18 mouse cellular contexts compared by ENCODE assay signal in the genomic region with DNA sequence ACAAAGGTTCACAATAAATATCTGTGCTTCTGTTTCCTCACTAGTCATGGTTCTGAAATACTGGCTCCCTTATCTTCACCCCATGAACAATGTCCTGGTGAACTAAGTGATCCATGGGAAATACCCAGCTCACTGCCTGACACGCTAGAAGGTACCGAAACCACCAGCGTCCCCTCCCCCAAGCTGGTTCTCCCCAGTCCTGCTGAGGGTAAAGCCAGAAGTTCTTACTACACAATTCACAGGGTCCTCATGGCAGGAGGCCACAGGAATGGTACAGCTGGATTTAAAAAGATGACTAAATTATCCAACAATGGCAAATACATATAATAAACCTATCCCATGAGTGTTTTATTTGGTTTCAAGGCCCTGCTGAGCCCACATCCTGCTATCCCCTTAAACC.
DNase-seq lines count a peak whose midpoint lies in the region; ATAC-seq and TF ChIP-seq lines count a peak whose summit lies in the region.
"Had no signal": no experiment of that assay in that cellular context is flagged by ENCODE, and none has a peak within 500 bp of the region (broad histone marks: within the 10 kb centered on the region; RNA-seq: fewer than 3 reads in every experiment).

No protein-coding gene starts in this region.

- H3K9me3 ChIP-seq in hindbrain, postnatal 0 days (ENCODE audit: low read length), result no peaks in the 10 kb centered on the region
- H3K9me3 ChIP-seq in hindbrain, embryonic 12.5 days (replicated peaks), result no peaks in the 10 kb centered on the region
- H3K9me3 ChIP-seq in forebrain, embryonic 10.5 days, result no peaks in the 10 kb centered on the region
- no peaks in the 10 kb centered on the region for H3K9me3 ChIP-seq in limb, embryonic 10.5 days (replicated peaks)
- H3K9me3 ChIP-seq in midbrain, postnatal 0 days (ENCODE audit: low read length), result no peaks in the 10 kb centered on the region
- H3K9me3 ChIP-seq in heart, embryonic 11.5 days (replicated peaks; ENCODE audit: control insufficient read depth, low read length), result no peaks in the 10 kb centered on the region
- H3K9me3 ChIP-seq: embryonic facial prominence, embryonic 12.5 days; heart, embryonic 13.5 days had no signal

- no peak overlapping the region for H3K9ac ChIP-seq in hindbrain, postnatal 0 days (replicated peaks; ENCODE audit: low read length)
- H3K9ac ChIP-seq in hindbrain, embryonic 12.5 days, result no peak overlapping the region
- no peak overlapping the region for H3K9ac ChIP-seq in midbrain, postnatal 0 days (replicated peaks; ENCODE audit: low read length, poor library complexity, severe bottlenecking)
- H3K9ac ChIP-seq in heart, embryonic 11.5 days (ENCODE audit: low read depth, low read length), result no peak overlapping the region
- H3K9ac ChIP-seq: embryonic facial prominence, embryonic 12.5 days; heart, embryonic 13.5 days had no signal

- no peak overlapping the region for H3K4me2 ChIP-seq in hindbrain, postnatal 0 days (ENCODE audit: low read depth, low read length)
- no peak overlapping the region for H3K4me2 ChIP-seq in hindbrain, embryonic 12.5 days (replicated peaks)
- H3K4me2 ChIP-seq in midbrain, postnatal 0 days (ENCODE audit: low read depth, low read length, poor library complexity, severe bottlenecking), result no peak overlapping the region
- H3K4me2 ChIP-seq in heart, embryonic 11.5 days, result no peak overlapping the region
- H3K4me2 ChIP-seq: embryonic facial prominence, embryonic 12.5 days; heart, embryonic 13.5 days had no signal

- DNase-seq in hindbrain, postnatal 0 days (ENCODE audit: low spot score), result no peak
- no peak for DNase-seq in forebrain, embryonic 10.5 days (ENCODE audit: extremely low spot score, low spot score)
- DNase-seq in limb, embryonic 10.5 days (ENCODE audit: low spot score), result no peak
- DNase-seq in midbrain, postnatal 0 days (ENCODE audit: low spot score), result no peak
- no peak for DNase-seq in T-cell, adult 2 months (ENCODE audit: low spot score)
- DNase-seq in yolk sac, embryonic 10.5 days (ENCODE audit: low spot score), result no peak
- DNase-seq: adrenal gland, postnatal 14 days; cerebellum, adult 2 months; lung, postnatal 10 days; thymus, postnatal 36 days had no signal

- H3K4me3 ChIP-seq in hindbrain, postnatal 0 days (ENCODE audit: low read length), result no peak overlapping the region
- no peak overlapping the region for H3K4me3 ChIP-seq in hindbrain, embryonic 12.5 days
- H3K4me3 ChIP-seq in forebrain, embryonic 10.5 days, result no peak overlapping the region
- H3K4me3 ChIP-seq in limb, embryonic 10.5 days, result no peak overlapping the region
- no peak overlapping the region for H3K4me3 ChIP-seq in midbrain, postnatal 0 days (ENCODE audit: low read depth, low read length)
- no peak overlapping the region for H3K4me3 ChIP-seq in heart, embryonic 11.5 days (ENCODE audit: low read depth, low read length)
- H3K4me3 ChIP-seq: embryonic facial prominence, embryonic 12.5 days; heart, embryonic 13.5 days; myocyte had no signal

- no peaks in the 10 kb centered on the region for H3K36me3 ChIP-seq in hindbrain, postnatal 0 days (ENCODE audit: insufficient read depth, low read length)
- H3K36me3 ChIP-seq in hindbrain, embryonic 12.5 days, result no peaks in the 10 kb centered on the region
- peaks cover 6% of the 10 kb centered on the region; the same call in 1 of the 2 replicates for H3K36me3 ChIP-seq in forebrain, embryonic 10.5 days (replicated peaks)
- no peaks in the 10 kb centered on the region for H3K36me3 ChIP-seq in limb, embryonic 10.5 days
- no peaks in the 10 kb centered on the region for H3K36me3 ChIP-seq in midbrain, postnatal 0 days (ENCODE audit: insufficient read depth, low read length)
- H3K36me3 ChIP-seq in heart, embryonic 11.5 days (ENCODE audit: control insufficient read depth, insufficient read depth, low read length), result no peaks in the 10 kb centered on the region
- H3K36me3 ChIP-seq: embryonic facial prominence, embryonic 12.5 days; heart, embryonic 13.5 days had no signal

- H3K27me3 ChIP-seq in hindbrain, postnatal 0 days (ENCODE audit: insufficient read depth, low read length), result no peaks in the 10 kb centered on the region
- H3K27me3 ChIP-seq in hindbrain, embryonic 12.5 days, result no peaks in the 10 kb centered on the region; the same call in 1 of the 2 replicates
- H3K27me3 ChIP-seq in forebrain, embryonic 10.5 days (ENCODE audit: poor library complexity, severe bottlenecking), result no peaks in the 10 kb centered on the region
- H3K27me3 ChIP-seq in limb, embryonic 10.5 days (ENCODE audit: low read depth, poor library complexity, severe bottlenecking), result no peaks in the 10 kb centered on the region
- H3K27me3 ChIP-seq in midbrain, postnatal 0 days (ENCODE audit: insufficient read depth, low read length), result no peaks in the 10 kb centered on the region
- no peaks in the 10 kb centered on the region for H3K27me3 ChIP-seq in heart, embryonic 11.5 days (ENCODE audit: control insufficient read depth, insufficient read depth, low read length)
- H3K27me3 ChIP-seq: embryonic facial prominence, embryonic 12.5 days; heart, embryonic 13.5 days had no signal

- WGBS in hindbrain, postnatal 0 days, result 73% methylated on average over 3 of the region's 3 CpGs
- WGBS in hindbrain, embryonic 12.5 days, result 69% methylated on average over 3 of the region's 3 CpGs
- WGBS in forebrain, embryonic 10.5 days, result 77% methylated on average over 3 of the region's 3 CpGs
- WGBS in limb, embryonic 10.5 days, result 86% methylated on average over 3 of the region's 3 CpGs
- 88% methylated on average over 3 of the region's 3 CpGs for WGBS in midbrain, postnatal 0 days
- 85% methylated on average over 3 of the region's 3 CpGs for WGBS in heart, embryonic 11.5 days (ENCODE audit: insufficient replicate concordance)

- peak overlapping the region; percentile 41; the same call in 1 of the 2 replicates for H3K27ac ChIP-seq in hindbrain, postnatal 0 days
- no peak overlapping the region for H3K27ac ChIP-seq in hindbrain, embryonic 12.5 days
- H3K27ac ChIP-seq in forebrain, embryonic 10.5 days, result peak overlapping the region; percentile 82
- H3K27ac ChIP-seq in limb, embryonic 10.5 days, result peak overlapping the region; percentile 79
- peak overlapping the region; percentile 55; the same call in 1 of the 2 replicates for H3K27ac ChIP-seq in midbrain, postnatal 0 days (ENCODE audit: low read depth, low read length)
- H3K27ac ChIP-seq in heart, embryonic 11.5 days (ENCODE audit: low read depth, low read length), result no peak overlapping the region
- H3K27ac ChIP-seq: embryonic facial prominence, embryonic 12.5 days; heart, embryonic 13.5 days; kidney, postnatal 0 days had no signal

- TF ChIP-seq CTCF in hindbrain, postnatal 0 days (IDR thresholded peaks at IDR 0.05; ENCODE audit: low read depth), result no peak
- TF ChIP-seq CTCF in midbrain, postnatal 0 days (IDR thresholded peaks at IDR 0.05), result no peak

- no peak for ATAC-seq in hindbrain, postnatal 0 days
- no peak for ATAC-seq in hindbrain, embryonic 12.5 days (ENCODE audit: low FRiP score)
- ATAC-seq in midbrain, postnatal 0 days (ENCODE audit: low FRiP score), result no peak
- ATAC-seq in heart, embryonic 11.5 days (replicated peaks; ENCODE audit: insufficient number of reproducible peaks, low FRiP score, low TSS enrichment), result no peak
- ATAC-seq: activated CD4-positive, CD25-positive, alpha-beta regulatory T cell, adult 4 months; intestine, postnatal 0 days had no signal

- 0 out of 2 replicates have a peak, but pooled peaks cover 3% of the 10 kb centered on the region for H3K4me1 ChIP-seq in hindbrain, postnatal 0 days (ENCODE audit: insufficient read depth, low read length)
- H3K4me1 ChIP-seq in hindbrain, embryonic 12.5 days, result peaks cover 10% of the 10 kb centered on the region
- peaks cover 34% of the 10 kb centered on the region for H3K4me1 ChIP-seq in forebrain, embryonic 10.5 days
- H3K4me1 ChIP-seq in limb, embryonic 10.5 days, result peaks cover 14% of the 10 kb centered on the region
- H3K4me1 ChIP-seq in midbrain, postnatal 0 days (ENCODE audit: insufficient read depth, low read length), result no peaks in the 10 kb centered on the region; the same call in 1 of the 2 replicates
- H3K4me1 ChIP-seq in heart, embryonic 11.5 days (ENCODE audit: control insufficient read depth, insufficient read depth, low read length), result no peaks in the 10 kb centered on the region
- H3K4me1 ChIP-seq: embryonic facial prominence, embryonic 12.5 days had no signal

Comparison
In these comparisons a context has a peak if more than half of its experiments do, and no peak if none do; other contexts are left out.
1. H3K27ac ChIP-seq: peak in hindbrain, postnatal 0 days (single experiment), forebrain, embryonic 10.5 days (single experiment), limb, embryonic 10.5 days (single experiment) and midbrain, postnatal 0 days (single experiment); none in hindbrain, embryonic 12.5 days (single experiment) and heart, embryonic 11.5 days (single experiment).